Mouse (Mus musculus): ENCODE results near the gene Kat2b.
"Not testable (repeated sequence)": the region's sequence is repeated elsewhere in the genome, so short reads cannot be mapped to it uniquely, and the experiment has no call there.

GRCm38 (mm10) chr17:53657391-53657790 lies 90.7 kb downstream of the Kat2b start:
- not testable (repeated sequence) for TF ChIP-seq POLR2A (IDR thresholded peaks at IDR 0.05; ENCODE audit: insufficient read depth, low read length); EP300 (IDR thresholded peaks at IDR 0.05; ENCODE audit: insufficient read depth, low read depth, low read length)
- peak; percentile 47 for TF ChIP-seq CTCF (IDR thresholded peaks at IDR 0.05; ENCODE audit: low read depth, low read length)

All from ES-Bruce4 (cell line).